Mouse (Mus musculus) lung, postnatal 14 days (tissue): ENCODE data around the gene Ffar2.

Experiments
- DNase-seq: peaks from one replicate; pipeline ENCODE4 v3.0.0; 2021

The Ffar2 gene

DNA sequence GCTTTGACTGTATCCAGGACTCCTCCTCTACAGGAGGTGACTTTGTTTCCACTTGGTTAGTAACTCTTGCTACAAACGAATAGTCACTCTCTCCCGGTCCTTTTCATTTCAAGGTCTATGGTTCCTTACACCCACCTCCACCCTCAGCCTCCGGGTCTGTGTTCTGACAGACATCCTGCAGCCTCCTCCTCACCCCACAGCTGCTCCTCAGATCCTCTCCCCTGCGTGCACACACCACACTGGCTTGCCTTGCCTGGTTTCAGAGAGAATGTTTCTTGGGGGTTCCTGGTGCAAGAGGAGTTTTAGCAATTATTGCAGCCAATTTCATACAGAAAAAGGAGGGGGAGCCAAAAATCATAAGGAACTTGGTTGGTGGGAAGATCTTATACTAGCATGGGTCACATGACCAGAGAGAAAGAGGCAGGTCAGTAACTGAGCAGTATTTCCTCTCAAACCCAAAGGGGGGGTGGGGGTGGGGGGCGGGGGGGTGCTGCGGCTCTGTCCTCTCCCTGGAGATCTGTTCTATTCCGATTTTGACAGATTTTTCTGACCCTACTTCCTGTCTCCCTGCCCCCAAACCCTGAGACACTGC lies 2.6 kb downstream of the Ffar2 start:
- no peak for DNase-seq

DNA sequence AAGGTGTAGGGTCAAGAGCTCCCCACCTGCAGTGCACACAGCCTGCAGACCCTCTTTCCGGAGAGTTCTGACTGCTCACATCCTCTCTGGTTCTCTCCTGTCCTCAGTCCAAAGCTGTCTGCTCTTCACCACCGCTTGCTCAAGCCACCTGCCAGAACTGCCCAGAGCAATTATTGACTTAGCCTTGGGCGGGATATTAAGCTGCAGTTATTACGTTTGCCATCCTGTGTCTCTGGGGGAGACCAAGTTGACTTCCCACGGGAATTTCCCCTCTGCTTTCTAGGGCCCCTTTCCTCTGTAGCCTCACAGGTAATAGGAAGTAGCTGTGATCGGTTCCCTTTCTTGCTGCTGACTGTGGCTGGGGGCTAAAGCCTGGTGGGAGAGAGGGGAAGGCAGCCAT lies 3.4 kb downstream of the Ffar2 start:
- no peak for DNase-seq

DNA sequence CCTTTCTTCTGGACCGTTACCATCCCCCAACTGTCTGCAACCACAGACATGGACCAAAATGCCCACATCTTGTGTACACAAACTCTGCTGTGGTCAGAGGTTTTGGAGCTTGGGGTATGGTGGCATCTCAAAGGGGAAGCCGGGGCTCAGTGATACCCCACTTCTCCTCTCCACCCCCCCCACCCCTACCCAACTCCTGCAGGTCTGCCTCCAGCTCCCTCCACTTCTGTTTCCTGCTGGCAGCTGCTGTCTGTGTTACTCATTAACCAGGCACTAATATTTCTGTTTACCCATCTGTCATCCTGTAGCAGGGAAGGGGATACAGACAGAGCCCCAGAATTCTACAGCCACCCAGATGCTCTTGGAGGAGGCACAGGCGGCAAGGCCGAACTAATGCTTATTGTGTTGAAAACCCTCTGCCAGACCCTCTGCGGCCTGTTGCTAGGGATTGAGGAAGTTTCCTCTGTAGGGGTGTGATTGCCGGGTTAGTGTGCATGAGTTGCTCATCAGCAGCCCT lies 11.2 kb downstream of the Ffar2 start:
- DNase-seq = no peak

DNA sequence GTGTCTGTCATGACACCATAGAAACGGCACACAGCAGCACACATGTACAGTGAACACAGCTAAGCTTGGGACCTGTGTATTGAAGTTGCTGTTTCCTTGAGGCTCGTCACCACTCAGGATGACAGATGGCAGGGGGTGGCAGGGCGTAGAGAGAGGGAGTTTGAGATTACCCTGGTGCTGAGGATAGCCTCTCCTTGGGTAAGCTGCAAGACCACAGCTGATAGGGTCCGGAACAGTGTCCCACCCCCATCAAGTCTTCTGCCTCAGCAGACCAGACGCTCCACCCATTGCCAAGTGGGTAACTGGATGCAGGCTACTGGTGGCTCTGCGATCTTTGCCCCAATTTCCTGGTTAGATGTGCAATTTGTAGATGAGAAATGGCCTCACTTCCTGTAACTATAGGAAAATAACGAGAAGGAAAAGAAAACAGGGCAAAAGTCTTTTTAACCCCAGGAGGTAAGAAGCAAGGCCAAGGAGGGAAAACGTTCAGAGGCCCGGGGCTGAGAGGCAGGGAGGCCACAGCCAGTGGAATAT lies 11.8 kb downstream of the Ffar2 start:
- DNase-seq = no peak

- DNase-seq = no peak
Measured at GRCm38 (mm10) chr7:30810319-30810718, 13.3 kb downstream of the Ffar2 start.

GRCm38 (mm10) chr7:30805924-30806323 lies 17.7 kb downstream of the Ffar2 start:
- DNase-seq = peak; percentile 50

DNA sequence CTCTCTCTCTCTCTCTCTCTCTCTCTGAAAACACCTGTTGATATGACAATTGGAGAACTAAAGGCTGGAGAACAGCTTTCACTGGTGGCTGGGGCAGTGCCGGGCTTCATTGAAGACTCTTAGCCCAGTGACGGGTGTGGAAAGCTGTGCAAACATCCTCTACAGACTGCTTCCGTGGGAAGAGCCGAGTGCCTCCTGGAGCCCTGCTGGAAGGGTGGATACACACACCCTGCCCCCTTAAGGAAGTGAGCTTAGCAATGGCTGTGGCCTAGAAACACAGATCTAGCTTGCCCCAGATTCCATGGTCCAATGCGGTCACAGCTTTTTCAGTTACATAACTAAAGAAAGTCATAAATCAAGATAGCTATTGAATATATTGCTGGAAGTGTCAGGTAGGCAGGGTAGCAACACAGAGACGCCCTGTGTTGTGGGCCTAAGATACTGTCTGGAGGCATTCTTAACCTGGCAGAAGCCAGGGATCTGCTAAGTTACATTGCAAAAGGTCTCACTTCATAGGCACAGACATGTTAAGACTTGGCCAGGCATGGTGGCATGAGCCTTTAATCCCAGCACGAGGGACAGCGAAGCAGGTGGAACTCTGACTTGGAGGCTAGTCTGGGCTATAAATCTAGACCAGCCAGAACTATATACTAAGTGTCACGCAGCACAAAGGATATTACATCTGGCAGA lies 19.4 kb downstream of the Ffar2 start:
- no peak for DNase-seq

DNA sequence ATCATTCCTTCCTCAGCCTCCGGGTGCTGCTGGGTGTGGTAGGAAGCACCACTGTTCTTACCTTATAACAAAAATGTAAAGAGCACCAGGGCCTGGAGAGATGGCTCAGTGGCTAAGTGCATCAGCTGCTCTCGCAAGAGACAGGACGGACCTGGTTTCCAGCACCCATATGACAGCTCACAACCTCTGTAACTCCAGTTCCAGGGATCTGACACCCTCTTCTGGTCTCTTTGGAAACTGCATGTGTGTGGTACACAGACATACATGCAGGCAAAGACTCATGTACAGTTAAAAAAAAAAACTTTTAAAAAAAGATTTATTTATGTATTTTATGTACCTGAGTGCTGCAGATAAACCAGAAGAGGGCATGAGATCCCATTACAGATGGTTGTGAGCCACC lies 20.3 kb downstream of the Ffar2 start:
- DNase-seq = no peak

GRCm38 (mm10) chr7:30800653-30801052 lies 22.9 kb downstream of the Ffar2 start:
- no peak for DNase-seq

- no peak for DNase-seq
Measured at GRCm38 (mm10) chr7:30796790-30797189, 26.8 kb downstream of the Ffar2 start.

- no peak for DNase-seq
Measured at GRCm38 (mm10) chr7:30794921-30795320, 28.7 kb downstream of the Ffar2 start.

DNA sequence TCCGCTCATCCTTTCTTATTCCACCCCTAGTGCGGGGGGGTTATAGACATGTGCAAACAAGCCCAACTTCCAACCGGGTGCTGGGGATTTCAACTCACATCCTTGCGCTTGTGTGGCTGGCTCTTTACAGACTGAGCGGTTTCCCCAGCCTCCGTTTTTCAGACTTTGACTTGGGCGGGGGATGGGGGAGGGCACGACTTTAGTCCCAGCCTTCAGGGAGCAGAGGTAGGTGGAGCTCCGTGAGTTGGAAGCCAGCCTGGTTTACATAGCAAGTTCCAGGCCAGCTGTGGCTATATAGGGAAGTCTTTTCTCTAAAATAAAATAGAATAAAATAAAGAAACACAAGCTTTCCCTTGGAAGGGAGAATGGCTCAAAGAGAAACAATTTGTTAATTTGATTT lies 31.7 kb downstream of the Ffar2 start:
- no peak for DNase-seq

- DNase-seq = no peak
Measured at GRCm38 (mm10) chr7:30790141-30790540, 33.4 kb downstream of the Ffar2 start.

GRCm38 (mm10) chr7:30787377-30788022 lies 36.1 kb downstream of the Ffar2 start, which contains the start of gene Krtdap:
TSS of gene Krtdap (plus strand) at chr7:30787896.
- no peak for DNase-seq

- no peak for DNase-seq
Measured at GRCm38 (mm10) chr7:30785721-30786546, 37.6 kb downstream of the Ffar2 start.

DNA sequence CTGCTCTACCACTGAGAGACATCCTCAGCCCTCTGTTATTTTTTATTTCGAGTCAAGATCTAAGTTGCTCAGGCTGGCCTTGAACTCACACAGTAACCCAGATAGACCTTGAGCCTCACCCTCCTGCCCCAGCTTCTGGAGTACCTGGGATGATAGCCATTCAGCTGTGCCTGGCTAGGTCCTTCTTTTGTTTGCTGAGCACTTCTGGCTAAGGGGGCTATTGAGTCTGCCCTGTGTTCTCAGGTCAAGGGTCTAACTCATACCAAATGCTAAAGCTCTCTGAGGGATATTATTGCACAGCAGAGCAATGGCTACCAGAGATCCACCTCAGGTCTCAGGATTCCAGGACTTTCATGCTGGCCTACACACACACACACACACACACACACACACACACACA lies 38.4 kb downstream of the Ffar2 start:
- DNase-seq = no peak

DNA sequence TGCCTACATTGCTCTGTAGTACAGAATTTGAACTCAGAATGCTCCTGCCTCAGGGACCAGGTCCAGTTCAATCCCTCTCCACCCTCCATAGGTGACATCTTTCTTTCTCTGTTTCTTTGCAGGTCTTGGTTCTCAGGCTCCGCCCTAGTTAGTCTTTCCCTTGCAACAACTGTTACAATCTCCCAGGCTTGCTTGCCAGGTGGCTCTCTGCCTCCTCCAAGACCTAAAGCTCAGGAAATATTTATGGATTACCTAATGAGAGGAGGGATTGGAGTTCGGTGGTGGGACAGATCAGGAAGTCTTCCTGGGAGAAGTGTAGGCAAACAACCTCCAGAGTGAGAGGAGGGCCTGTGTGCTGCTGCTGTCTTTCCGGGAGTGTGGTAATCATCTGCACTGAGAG lies 40.9 kb downstream of the Ffar2 start:
- no peak for DNase-seq

GRCm38 (mm10) chr7:30781792-30782191 lies 41.8 kb downstream of the Ffar2 start:
- no peak for DNase-seq

- no peak for DNase-seq
Measured at GRCm38 (mm10) chr7:30777911-30778310, 45.7 kb downstream of the Ffar2 start.

- no peak for DNase-seq
Measured at GRCm38 (mm10) chr7:30777081-30777579, 46.4 kb downstream of the Ffar2 start.

DNA sequence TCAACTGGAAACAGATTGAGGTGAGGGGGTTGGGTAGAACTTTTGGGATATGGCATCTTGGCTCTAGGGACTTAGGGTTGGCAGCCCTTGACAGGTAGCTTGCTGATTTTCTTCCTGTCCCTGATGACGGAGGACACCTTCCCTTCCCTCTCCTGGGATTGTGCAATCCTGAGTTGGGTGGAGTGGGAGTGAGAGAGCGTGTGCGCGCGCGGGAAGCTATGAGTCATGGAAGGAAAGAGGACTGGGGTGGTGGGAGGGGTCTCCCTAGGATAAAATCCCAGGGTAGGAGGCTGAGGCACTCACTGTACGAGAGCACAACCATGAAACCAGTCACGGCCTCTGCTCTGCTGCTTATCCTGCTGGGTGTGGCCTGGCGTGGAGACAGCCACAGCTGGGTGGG lies 47.5 kb downstream of the Ffar2 start:
- no peak for DNase-seq

- no peak for DNase-seq
Measured at GRCm38 (mm10) chr7:30769236-30769635, 54.3 kb downstream of the Ffar2 start.
